Mouse (Mus musculus): ENCODE data around the gene Ncor1.

Ncor1 gene

GRCm38 (mm10) chr11:62268381-62268780 lies 190.0 kb downstream of the Ncor1 start:
- DNase-seq (ENCODE audit: low read depth, low spot score), result no peak

GRCm38 (mm10) chr11:62266466-62267214 lies 191.7 kb downstream of the Ncor1 start:
- DNase-seq (ENCODE audit: low read depth, low spot score), result no peak

All from skeletal muscle tissue, adult 2 months (tissue).